Mouse (Mus musculus): ENCODE data around the gene Krtap28-10.

Krtap28-10 gene

GRCm38 (mm10) chr1:83042380-83042779, at the start of gene Krtap28-10:
TSS of gene Krtap28-10 (minus strand) at chr1:83042480.
- DNase-seq (ENCODE audit: low spot score), result no peak

GRCm38 (mm10) chr1:83091268-83091667, 49.0 kb upstream of the Krtap28-10 start:
- DNase-seq (ENCODE audit: low spot score), result no peak

GRCm38 (mm10) chr1:83084790-83085189, 42.5 kb upstream of the Krtap28-10 start:
- DNase-seq (ENCODE audit: low spot score), result no peak

- no peak for DNase-seq (ENCODE audit: low spot score)
Measured at GRCm38 (mm10) chr1:83077016-83077415, 34.7 kb upstream of the Krtap28-10 start.

GRCm38 (mm10) chr1:83076190-83076917, 34.1 kb upstream of the Krtap28-10 start:
- peak; percentile 33 for DNase-seq (ENCODE audit: low spot score)

- DNase-seq (ENCODE audit: low spot score), result no peak
Measured at GRCm38 (mm10) chr1:83075526-83076189, 33.4 kb upstream of the Krtap28-10 start.

- no peak for DNase-seq (ENCODE audit: low spot score)
Measured at GRCm38 (mm10) chr1:83067205-83067604, 24.9 kb upstream of the Krtap28-10 start.

GRCm38 (mm10) chr1:83066577-83066976, 24.3 kb upstream of the Krtap28-10 start:
- no peak for DNase-seq (ENCODE audit: low spot score)

GRCm38 (mm10) chr1:83064851-83065250, 22.6 kb upstream of the Krtap28-10 start:
- DNase-seq (ENCODE audit: low spot score), result peak; percentile 72

GRCm38 (mm10) chr1:83060643-83061042, 18.4 kb upstream of the Krtap28-10 start, which contains the start of gene Krtap28-13:
TSS of gene Krtap28-13 (plus strand) at chr1:83060930.
- peak; percentile 37 for DNase-seq (ENCODE audit: low spot score)

- no peak for DNase-seq (ENCODE audit: low spot score)
Measured at GRCm38 (mm10) chr1:83059278-83059677, 17.0 kb upstream of the Krtap28-10 start, which contains the start of gene A030005K14Rik. TSS of gene A030005K14Rik (minus strand) at chr1:83059378.

GRCm38 (mm10) chr1:83058481-83058880, 16.2 kb upstream of the Krtap28-10 start:
- peak; percentile 21 for DNase-seq (ENCODE audit: low spot score)

GRCm38 (mm10) chr1:83044882-83045427, 2.7 kb upstream of the Krtap28-10 start, which contains the start of gene Gm47969:
TSS of gene Gm47969 (plus strand) at chr1:83044932.
- no peak for DNase-seq (ENCODE audit: low spot score)

GRCm38 (mm10) chr1:83039080-83039479, 3.2 kb downstream of the Krtap28-10 start:
- DNase-seq (ENCODE audit: low spot score), result no peak

- DNase-seq (ENCODE audit: low spot score), result no peak
Measured at GRCm38 (mm10) chr1:83038109-83038672, 4.1 kb downstream of the Krtap28-10 start, which contains the start of gene Slc19a3. TSS of gene Slc19a3 (minus strand) at chr1:83038448.

GRCm38 (mm10) chr1:83036892-83037667, 5.2 kb downstream of the Krtap28-10 start:
- no peak for DNase-seq (ENCODE audit: low spot score)

- DNase-seq (ENCODE audit: low spot score), result no peak
Measured at GRCm38 (mm10) chr1:83034509-83034908, 7.8 kb downstream of the Krtap28-10 start.

- no peak for DNase-seq (ENCODE audit: low spot score)
Measured at GRCm38 (mm10) chr1:83032508-83032907, 9.8 kb downstream of the Krtap28-10 start.

- DNase-seq (ENCODE audit: low spot score), result no peak
Measured at GRCm38 (mm10) chr1:83031950-83032349, 10.3 kb downstream of the Krtap28-10 start.

GRCm38 (mm10) chr1:83016556-83016955, 25.7 kb downstream of the Krtap28-10 start:
- no peak for DNase-seq (ENCODE audit: low spot score)

- no peak for DNase-seq (ENCODE audit: low spot score)
Measured at GRCm38 (mm10) chr1:83015329-83015879, 26.9 kb downstream of the Krtap28-10 start.
